Mouse (Mus musculus) layer of hippocampus, adult 9-10 months (tissue): ENCODE results near the gene Ppfibp1.
A peak's percentile ranks its signal among the peaks of the same experiment; 100 is the strongest.

Experiments used
- DNase-seq: peaks from one replicate; pipeline ENCODE4 v3.0.0; 2022; ENCODE audit warnings: low spot score

Gene Ppfibp1

GRCm38 (mm10) chr6:147042291-147043290 lies 154.3 kb downstream of the Ppfibp1 start, which contains the start of gene Mrps35:
TSS of gene Mrps35 (plus strand) at chr6:147042764.
- peak; percentile 69 for DNase-seq

- DNase-seq: no peak
These were observed 155.3 kb downstream of the Ppfibp1 start for GRCm38 (mm10) chr6:147043633-147044032.

- DNase-seq: no peak
These were observed 161.0 kb downstream of the Ppfibp1 start for GRCm38 (mm10) chr6:147049239-147049805.

GRCm38 (mm10) chr6:147051666-147052065 lies 163.4 kb downstream of the Ppfibp1 start:
- DNase-seq: no peak

- no peak for DNase-seq
These were observed 164.2 kb downstream of the Ppfibp1 start for GRCm38 (mm10) chr6:147052440-147052839.

- DNase-seq: no peak
These were observed 165.7 kb downstream of the Ppfibp1 start for GRCm38 (mm10) chr6:147053785-147054646.

- DNase-seq: no peak
These were observed 167.2 kb downstream of the Ppfibp1 start for GRCm38 (mm10) chr6:147055374-147055977.

- DNase-seq: no peak
These were observed 171.0 kb downstream of the Ppfibp1 start for GRCm38 (mm10) chr6:147059326-147059725.

- DNase-seq: no peak
These were observed 173.3 kb downstream of the Ppfibp1 start for GRCm38 (mm10) chr6:147061630-147062029.

- no peak for DNase-seq
These were observed 173.7 kb downstream of the Ppfibp1 start for GRCm38 (mm10) chr6:147062034-147062433.

- DNase-seq: no peak
These were observed 174.4 kb downstream of the Ppfibp1 start for GRCm38 (mm10) chr6:147062694-147063093.

- DNase-seq: no peak
These were observed 176.1 kb downstream of the Ppfibp1 start for GRCm38 (mm10) chr6:147064226-147064943.

GRCm38 (mm10) chr6:147064944-147065261 lies 176.6 kb downstream of the Ppfibp1 start:
- no peak for DNase-seq

- DNase-seq: no peak
These were observed 187.6 kb downstream of the Ppfibp1 start for GRCm38 (mm10) chr6:147075808-147076387.

- DNase-seq: no peak
These were observed 188.6 kb downstream of the Ppfibp1 start for GRCm38 (mm10) chr6:147076878-147077277.

GRCm38 (mm10) chr6:147079919-147080318 lies 191.6 kb downstream of the Ppfibp1 start:
- no peak for DNase-seq
